Mouse (Mus musculus): ENCODE results near the gene Mfsd2a.

Mfsd2a gene

GRCm38 (mm10) chr4:122935466-122936099, 25.4 kb downstream of the Mfsd2a start:
- DNase-seq (ENCODE audit: low spot score in 2 of 2) = no peak

DNA sequence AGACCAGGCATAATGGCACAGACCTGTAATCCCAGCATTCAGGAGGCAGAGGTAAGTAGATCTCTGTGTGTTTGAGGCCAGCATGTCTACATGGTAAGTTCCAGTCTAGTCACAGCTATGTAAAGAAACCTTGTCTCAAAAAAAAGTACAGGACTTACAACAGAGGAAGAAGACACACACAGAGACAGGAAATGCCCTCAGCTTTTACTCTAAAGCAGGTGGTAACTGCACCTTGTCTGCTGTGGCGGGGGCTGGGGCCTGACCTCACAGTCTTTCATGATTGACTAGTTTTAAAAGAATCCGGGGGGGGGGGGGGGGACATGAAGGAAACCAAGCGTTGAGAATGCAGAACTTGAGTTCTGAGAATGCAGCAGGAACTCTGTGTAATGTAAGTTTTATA, 27.1 kb downstream of the Mfsd2a start:
- DNase-seq (ENCODE audit: low spot score in 2 of 2) = no peak

DNA sequence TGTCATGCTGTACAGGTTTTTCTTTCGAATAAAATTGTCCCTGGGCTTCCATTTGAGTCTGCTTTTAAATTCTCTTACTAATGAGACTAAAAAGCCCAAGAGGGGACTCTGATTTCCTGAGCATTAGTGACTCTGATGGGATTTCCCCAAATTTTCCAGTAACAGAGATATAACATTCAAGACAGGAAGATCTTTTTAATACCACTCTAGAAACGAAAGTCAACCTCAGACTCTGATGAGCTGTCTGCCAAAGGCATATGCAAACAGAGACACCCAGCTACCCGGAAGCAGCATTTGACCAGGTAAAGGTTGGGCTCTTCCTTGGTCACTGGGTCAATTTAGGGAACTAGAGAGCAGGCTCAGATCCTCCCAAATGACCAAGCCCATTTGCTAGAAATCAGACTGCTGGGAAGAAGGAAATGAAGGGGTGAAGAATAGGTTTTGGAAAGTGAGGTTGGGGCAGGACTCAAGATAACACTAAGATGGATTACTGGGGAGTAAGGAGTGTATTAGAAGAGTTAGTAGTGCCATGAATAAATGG, 27.9 kb downstream of the Mfsd2a start:
- no peak for DNase-seq (ENCODE audit: low spot score in 2 of 2)

DNA sequence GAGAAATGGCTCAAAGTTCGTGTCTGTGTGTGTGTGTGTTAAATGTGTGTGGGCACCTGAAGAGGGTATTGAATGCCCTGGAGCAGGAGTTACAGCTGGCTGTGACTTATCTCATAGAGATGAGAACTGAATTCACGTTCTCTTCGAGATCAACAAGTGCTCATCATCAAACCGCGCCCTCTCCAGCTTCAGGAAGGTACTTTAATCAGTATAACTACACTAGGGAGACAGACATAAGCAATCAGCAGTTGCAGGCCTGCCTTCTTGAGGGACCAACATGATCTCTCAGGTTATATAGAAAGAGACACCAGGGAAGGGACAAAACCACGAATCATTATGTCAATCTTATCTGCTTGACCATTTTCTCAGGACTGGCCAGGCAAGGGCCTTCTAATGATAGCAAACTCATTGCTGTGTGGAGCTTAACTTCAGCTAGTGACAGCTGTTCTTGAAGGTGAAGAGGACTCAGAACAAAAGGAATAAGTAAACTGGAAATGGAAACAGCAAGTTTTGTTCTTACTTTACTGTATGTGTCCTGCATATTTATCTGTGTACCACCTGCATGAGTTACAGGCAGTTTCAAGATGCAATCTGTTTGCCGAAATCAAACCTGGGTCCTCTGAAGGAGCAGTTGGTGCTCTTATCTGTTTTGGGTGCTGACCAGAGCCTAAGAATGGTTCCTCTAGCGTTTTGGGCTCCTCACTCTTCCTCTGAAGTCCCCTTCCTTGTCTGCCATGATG, 28.6 kb downstream of the Mfsd2a start:
- no peak for DNase-seq (ENCODE audit: low spot score in 2 of 2)

DNA sequence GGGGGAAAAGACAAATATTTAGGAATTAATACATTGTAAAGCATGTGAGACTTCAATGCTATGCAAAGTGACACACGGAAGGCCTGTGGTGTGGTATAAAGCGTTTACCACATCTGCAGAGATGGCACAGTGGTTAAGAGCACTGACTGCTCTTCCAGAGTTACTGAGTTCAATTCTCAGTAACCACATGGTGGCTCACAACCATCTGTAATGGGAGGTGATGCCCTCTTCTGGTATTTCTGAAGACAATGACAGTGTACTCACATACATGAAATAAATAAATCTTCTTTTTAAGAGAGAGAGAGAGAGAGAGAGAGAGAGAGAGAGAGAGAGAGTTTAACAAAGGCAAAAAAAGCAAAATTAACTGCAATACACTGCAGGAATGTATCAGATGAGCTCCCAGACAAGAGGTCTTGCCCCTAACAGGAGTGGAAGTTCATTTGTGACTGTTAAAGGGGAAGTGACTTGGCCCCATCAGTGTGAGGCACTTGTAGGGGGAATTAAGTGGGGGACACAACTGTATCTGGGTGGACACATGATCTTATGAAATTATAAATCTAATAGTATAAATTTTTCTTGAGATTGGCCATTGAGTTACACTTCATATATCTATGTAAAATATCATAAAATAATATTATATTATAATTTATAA, 29.9 kb downstream of the Mfsd2a start:
- no peak for DNase-seq (ENCODE audit: low spot score in 2 of 2)

- DNase-seq (ENCODE audit: low spot score in 2 of 2) = no peak
Measured at GRCm38 (mm10) chr4:122923392-122924344, 37.3 kb downstream of the Mfsd2a start.

- DNase-seq (ENCODE audit: low spot score in 2 of 2) = no peak
Measured at GRCm38 (mm10) chr4:122922841-122923240, 38.1 kb downstream of the Mfsd2a start.

- DNase-seq (ENCODE audit: low spot score in 2 of 2) = no peak
Measured at GRCm38 (mm10) chr4:122915985-122916384, 45.0 kb downstream of the Mfsd2a start.

- no peak for DNase-seq (ENCODE audit: low spot score in 2 of 2)
Measured at GRCm38 (mm10) chr4:122914186-122914585, 46.8 kb downstream of the Mfsd2a start.

DNA sequence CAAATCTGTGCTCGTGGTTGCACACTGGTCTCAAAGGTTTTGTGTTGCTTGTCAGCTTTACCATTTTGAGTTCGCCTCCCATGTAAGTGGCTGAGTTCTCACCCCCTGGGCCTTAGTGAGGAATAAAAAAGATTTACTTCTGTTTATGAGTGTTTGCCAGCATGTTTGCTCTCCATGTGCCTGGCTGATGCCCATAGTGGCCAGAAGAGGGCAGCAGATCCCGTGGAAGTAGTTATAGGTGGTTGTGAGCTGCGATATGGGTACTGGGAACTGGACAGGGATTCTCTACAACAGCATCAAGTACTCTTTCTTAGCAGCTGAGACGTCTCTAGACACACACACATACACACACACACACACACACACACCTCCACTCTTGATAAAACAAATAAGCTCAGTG, 48.4 kb downstream of the Mfsd2a start:
- DNase-seq (ENCODE audit: low spot score in 2 of 2) = no peak

- no peak for DNase-seq (ENCODE audit: low spot score in 2 of 2)
Measured at GRCm38 (mm10) chr4:122910577-122910976, 50.4 kb downstream of the Mfsd2a start.

DNA sequence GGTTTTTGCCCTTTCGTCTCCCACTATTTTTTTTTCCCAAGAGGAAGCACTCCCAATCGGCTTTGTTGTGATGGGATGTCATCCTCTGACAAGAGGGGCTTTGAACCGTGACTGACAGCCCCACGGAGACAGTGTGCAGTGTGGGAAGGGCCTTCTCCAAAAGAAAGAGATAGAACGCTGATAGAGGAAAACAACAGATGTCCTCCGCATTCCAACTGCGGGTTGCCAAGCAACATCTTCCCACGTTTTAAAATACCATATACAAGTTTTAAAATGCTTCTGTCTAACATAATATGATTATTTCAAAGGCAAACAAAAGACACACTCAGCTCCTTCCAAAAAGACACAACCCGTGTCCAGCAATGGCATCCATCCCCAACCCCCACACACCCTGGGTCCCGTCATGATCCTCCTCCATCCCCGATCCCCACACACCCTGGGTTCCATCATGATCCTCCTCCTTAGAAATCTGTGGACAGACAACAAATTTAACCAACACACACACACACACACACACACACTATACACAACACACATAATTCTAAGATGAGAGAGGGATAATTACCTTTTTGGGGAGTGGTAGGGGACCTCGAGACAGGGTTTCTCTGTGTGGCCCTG, 51.3 kb downstream of the Mfsd2a start:
- DNase-seq (ENCODE audit: low spot score in 2 of 2) = peak; percentile 54 to 68

DNA sequence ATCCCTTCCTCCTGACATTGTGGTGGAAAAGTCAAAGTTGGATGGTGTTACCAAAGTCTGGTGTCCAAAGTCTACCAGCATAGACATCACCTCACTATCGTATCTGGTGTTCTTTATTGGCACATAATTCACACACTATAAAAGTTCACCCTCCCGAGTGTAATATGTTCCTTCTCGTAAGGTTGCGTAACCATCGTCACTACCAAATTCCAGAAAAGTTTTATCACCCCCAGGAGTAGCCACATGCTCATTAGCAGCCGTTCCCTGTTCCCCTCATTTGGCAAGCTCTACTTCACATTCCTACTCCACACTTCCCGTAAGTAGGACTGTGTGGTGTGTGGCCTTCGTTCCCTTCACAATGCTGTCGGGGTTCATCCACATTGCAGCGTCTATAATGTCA, 55.6 kb downstream of the Mfsd2a start:
- no peak for DNase-seq (ENCODE audit: low spot score in 2 of 2)

GRCm38 (mm10) chr4:122903709-122904108, 57.3 kb downstream of the Mfsd2a start:
- DNase-seq (ENCODE audit: low spot score in 2 of 2) = no peak

GRCm38 (mm10) chr4:122902156-122902555, 58.8 kb downstream of the Mfsd2a start:
- no peak for DNase-seq (ENCODE audit: low spot score in 2 of 2)

DNA sequence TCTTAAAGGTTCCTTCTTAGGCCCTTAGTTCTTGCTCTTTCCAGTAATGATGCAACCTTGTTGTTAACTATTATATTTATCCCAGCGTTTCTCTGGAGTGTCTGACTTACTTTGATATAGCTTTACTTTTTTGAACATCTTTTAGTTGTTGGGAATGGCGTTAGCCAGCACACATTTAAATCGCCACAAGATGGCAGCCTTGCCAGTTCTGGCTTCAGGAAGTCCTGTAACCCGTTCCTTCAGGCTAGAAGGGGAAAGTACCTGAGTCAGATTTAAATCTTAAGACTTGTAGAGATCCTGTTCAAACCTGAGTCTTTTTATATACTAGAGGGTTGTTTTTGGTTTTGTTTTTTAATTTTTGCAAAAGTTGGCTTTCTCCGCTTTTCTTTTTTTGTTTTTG, 62.7 kb downstream of the Mfsd2a start:
- peak in 1 of 2 experiments; percentile 85 for DNase-seq (ENCODE audit: low spot score in 2 of 2)

GRCm38 (mm10) chr4:122897750-122898149, 63.2 kb downstream of the Mfsd2a start:
- no peak for DNase-seq (ENCODE audit: low spot score in 2 of 2)

Measured in frontal cortex, postnatal 36 days (tissue).